Mouse (Mus musculus) liver, embryonic 14.5 days (tissue): ENCODE measurements around the gene Slc12a6. TPM values are rescaled to one million over a fixed set of nuclear protein-coding genes. Genes with fewer than 3 reads are reported as not detected.

ENCODE experiments used
- ATAC-seq: fragments of 200-750 bp; cut with Nextera tagmentation; 2 replicates; pipeline ENCODE4 v1.8.0; 2017; ENCODE audit warnings: moderate number of reproducible peaks, mild to moderate bottlenecking, moderate library complexity; ENCODE audit not compliant: insufficient read depth
- DNase-seq, 3 experiments: peaks; one replicate each; pipeline ENCODE4 v3.0.0-alpha.2; 2012 to 2013; ENCODE audit warnings: low read depth in 3 of 3, low spot score in 3 of 3
- H3K27ac ChIP-seq: fragments of 300-500 bp; sonication (generic); 2 replicates; pipeline ENCODE4 v1.5.1; 2014; ENCODE audit warnings: moderate library complexity, mild to moderate bottlenecking, control low read depth, inconsistent platforms
- H3K27me3 ChIP-seq: fragments of 300-500 bp; sonication (generic); 2 replicates; pipeline ENCODE4 v1.6.1; 2014; ENCODE audit warnings: mild to moderate bottlenecking, low read length, moderate library complexity; ENCODE audit not compliant: control insufficient read depth, insufficient read depth
- H3K36me3 ChIP-seq: fragments of 300-500 bp; sonication (generic); replicated peaks from 2 replicates; pipeline ENCODE4 v1.6.1; 2014; ENCODE audit warnings: low read depth; ENCODE audit not compliant: control insufficient read depth, insufficient read depth
- H3K4me1 ChIP-seq, 2 experiments: fragments of 200-500 bp in 1 of 2; fragments of 300-500 bp in 1 of 2; sonication (generic) in 1 of 2; replicated peaks; 2 replicates each; pipeline ENCODE4 v1.6.1; 2012 to 2014; ENCODE audit warnings: antibody characterized with exemption in 1 of 2, inconsistent platforms in 1 of 2, low read length in 1 of 2; ENCODE audit not compliant: control insufficient read depth in 2 of 2, insufficient read depth in 2 of 2
- H3K4me2 ChIP-seq: fragments of 300-500 bp; sonication (generic); 2 replicates; pipeline ENCODE4 v1.6.1; 2014; ENCODE audit warnings: low read depth, mild to moderate bottlenecking, control low read depth, moderate library complexity
- H3K4me3 ChIP-seq, 2 experiments: fragments of 200-500 bp in 1 of 2; fragments of 300-500 bp in 1 of 2; sonication (generic) in 1 of 2; 2 replicates each; pipeline ENCODE4 v1.5.1; 2012 to 2014; ENCODE audit warnings: low read depth in 2 of 2, low read length in 2 of 2, mild to moderate bottlenecking in 2 of 2, control low read depth in 1 of 2, inconsistent platforms in 1 of 2, moderate library complexity in 1 of 2; ENCODE audit not compliant: insufficient read depth in 1 of 2
- H3K9ac ChIP-seq: fragments of 300-500 bp; sonication (generic); replicated peaks from 2 replicates; pipeline ENCODE4 v1.6.1; 2014; ENCODE audit warnings: mild to moderate bottlenecking, control low read depth, moderate library complexity
- H3K9me3 ChIP-seq: fragments of 300-500 bp; sonication (generic); 2 replicates; pipeline ENCODE4 v1.6.1; 2016; ENCODE audit warnings: low read length, mixed read lengths; ENCODE audit not compliant: control insufficient read depth
- CTCF ChIP-seq: IDR thresholded peaks from 2 replicates; pipeline ENCODE4 v1.5.1; 2016; ENCODE audit warnings: antibody characterized with exemption, low read depth, control low read depth
- EP300 ChIP-seq: IDR thresholded peaks from 2 replicates; pipeline ENCODE4 v1.6.1; 2016; ENCODE audit warnings: antibody characterized with exemption, low read depth
- WGBS: fragments of 180-500 bp; shearing (Covaris S2); extraction: QIAGEN DNeasy Blood & Tissue Kit; methylation state at CpG from one replicate; pipeline ENCODE4 v1.1.7; 2014; ENCODE audit not compliant: insufficient replicate concordance; 5-methylcytosine and 5-hydroxymethylcytosine counted together
- polyA plus RNA-seq, 2 experiments: library from polyadenylated mRNA; depleted of rRNA in 1 of 2; stranded (reverse) in 1 of 2; unstranded in 1 of 2; fragments of >200 nt; fragmentation: Nextera tagmentation in 1 of 2; extraction: Ambion mirVana in 1 of 2; gene quantifications; 2 replicates each; pipeline versions ENCODE4 v1.2.1 to v1.2.3; 2012 to 2014

The Slc12a6 gene
- polyA plus RNA-seq, 2 experiments: 3.4 to 8.7 TPM

DNA sequence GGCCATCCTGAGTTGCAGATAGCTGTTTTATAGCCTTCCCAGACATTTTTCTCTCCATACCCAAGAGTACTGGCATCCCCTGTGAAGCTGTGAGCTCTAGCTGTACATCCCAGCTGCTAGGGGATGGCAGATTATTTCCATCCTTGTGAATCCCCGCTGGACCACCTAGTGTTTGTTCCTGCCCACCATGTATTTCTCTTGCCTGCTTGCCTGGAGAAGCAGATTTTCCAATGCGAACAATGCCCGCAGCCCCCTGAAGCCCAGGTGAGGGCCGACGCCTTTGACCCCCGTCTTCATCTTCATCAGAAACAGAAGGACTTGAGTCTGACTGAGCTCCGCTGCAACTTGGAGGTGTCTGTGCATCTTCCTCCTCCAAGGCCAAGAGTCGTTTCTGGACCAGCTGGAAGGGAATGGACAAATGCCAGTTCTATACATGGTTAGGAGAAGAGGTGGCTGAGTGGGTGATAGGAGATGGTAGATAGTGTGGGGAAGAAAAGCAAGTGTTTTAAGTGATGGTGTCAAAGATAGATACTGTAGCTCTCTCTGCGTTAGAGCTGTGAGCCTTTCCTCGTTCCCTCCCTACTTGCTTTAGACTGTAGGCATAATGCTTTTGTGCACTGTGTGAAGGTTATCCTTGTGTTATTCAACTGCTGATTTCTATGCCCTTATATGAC is 15.7 kb upstream of the Slc12a6 start:
- Histone ChIP-seq H3K36me3 (no peaks in the 10 kb centered on the region), H3K9me3 (no peaks in the 10 kb centered on the region), H3K27ac (no peak overlapping the region), H3K4me3 (no peak overlapping the region), H3K4me2 (no peak overlapping the region), H3K4me1 (no peaks in the 10 kb centered on the region), H3K9ac (no peak overlapping the region), H3K27me3 (no peaks in the 10 kb centered on the region)
- ATAC-seq (no peak), DNase-seq (no peak)
- 68% methylated on average over 10 of the region's 10 CpGs for WGBS
- no peak for TF ChIP-seq CTCF
- no peak for TF ChIP-seq EP300

DNA sequence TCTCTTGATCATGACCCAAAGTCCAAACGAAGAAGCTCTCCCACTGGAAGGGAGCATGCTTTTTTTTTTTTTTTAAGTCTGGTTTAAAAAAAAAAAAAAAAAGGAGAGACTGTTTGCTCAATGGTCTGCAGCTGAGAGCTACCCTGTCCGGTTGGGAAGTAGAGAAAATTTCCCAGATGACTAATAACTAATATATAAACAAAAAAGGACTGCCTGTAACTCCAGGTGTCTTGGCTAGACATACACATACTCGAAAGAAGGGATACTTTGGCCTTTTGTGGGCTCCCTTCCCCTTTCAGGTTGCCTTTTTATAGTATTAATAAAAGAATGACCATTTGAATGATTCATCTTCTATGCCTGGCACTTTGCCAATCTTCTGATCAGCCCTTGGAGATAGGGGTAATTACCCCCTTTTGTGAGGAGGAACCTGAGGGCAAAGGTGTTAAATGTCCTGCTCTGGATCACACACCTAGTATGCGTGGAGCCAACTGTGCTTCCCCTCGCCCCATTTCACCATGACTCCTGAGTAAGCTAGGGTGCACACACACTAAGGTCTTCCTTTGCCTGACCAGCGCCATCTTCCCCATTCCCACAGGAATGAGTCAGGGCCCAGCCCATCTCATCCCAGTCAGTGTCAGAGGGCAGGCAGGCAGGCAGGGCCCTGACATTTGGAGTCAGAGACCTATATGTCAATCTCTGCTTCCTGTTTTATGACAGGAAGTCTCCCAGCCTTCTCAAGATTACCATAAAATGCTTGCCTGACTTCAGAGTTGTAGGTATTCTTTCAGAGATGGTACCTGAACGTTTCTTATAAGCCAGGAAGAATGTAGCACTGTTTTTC is 10.7 kb upstream of the Slc12a6 start:
- no peak overlapping the region for H3K4me3 ChIP-seq
- no peaks in the 10 kb centered on the region for H3K36me3 ChIP-seq
- ATAC-seq: no peak
- DNase-seq: no peak
- H3K9ac ChIP-seq: no peak overlapping the region
- H3K9me3 ChIP-seq: no peaks in the 10 kb centered on the region
- 44% methylated on average over 7 of the region's 7 CpGs for WGBS
- H3K27me3 ChIP-seq: no peaks in the 10 kb centered on the region
- TF ChIP-seq EP300 (no peak), CTCF (no peak)
- H3K27ac ChIP-seq: no peak overlapping the region
- H3K4me1 ChIP-seq: no peaks in the 10 kb centered on the region
- H3K4me2 ChIP-seq: no peak overlapping the region

DNA sequence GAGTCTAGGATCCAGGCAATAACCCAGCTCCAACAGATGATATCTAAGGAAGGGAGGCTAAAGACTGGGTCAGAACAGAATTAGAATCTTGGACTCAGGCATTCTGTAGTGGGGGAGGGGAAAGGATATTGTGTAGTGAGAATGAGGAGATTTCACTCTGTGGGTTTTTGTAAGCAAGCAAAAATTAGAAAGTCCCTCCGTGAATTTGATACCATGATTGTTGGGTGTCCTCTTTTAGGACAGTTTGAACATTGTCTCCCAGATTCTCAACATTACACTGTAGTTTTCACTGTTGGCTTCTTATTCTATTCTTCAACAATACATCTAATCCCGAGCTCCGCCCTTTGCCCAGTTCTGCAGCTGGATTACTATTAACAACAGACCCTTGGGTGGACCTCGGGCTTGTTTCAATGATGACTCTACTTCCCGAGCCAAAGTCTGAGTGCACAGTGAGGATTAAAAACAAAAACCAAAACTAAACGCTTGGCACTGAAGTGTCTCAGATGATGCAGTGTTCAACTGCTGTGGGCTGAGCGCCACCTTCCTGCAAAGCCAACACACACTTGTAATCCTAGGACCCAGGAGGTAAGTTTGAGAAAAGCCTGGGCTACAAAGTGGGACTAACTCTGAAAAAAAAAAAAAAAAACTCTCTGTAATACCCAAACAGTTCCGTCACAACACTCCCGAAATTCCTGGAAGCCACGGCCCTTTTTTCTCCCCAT is 6.2 kb upstream of the Slc12a6 start, which contains the start of gene Nutm1:
Gene Nutm1, minus strand, starts transcription at position 51 of the 722 bp plus-strand sequence.
- no peak within 1 kb of the TSS for H3K9ac ChIP-seq
- TF ChIP-seq CTCF (peak; percentile 17; the same call in 1 of the 2 replicates), EP300 (no peak)
- H3K27me3 ChIP-seq: no peaks in the 10 kb centered on the region
- H3K4me2 ChIP-seq: no peak within 1 kb of the TSS
- DNase-seq (no peak), ATAC-seq (no peak)
- H3K9me3 ChIP-seq: no peaks in the 10 kb centered on the region
- H3K36me3 ChIP-seq: no peaks in the 10 kb centered on the region
- H3K27ac ChIP-seq: no peak within 1 kb of the TSS
- H3K4me1 ChIP-seq: peaks cover 5 to 7% of the 10 kb centered on the region in 2 experiments; a peak in 3 of 4 replicates
- H3K4me3 ChIP-seq: no peak within 1 kb of the TSS
- 54% methylated on average over 10 of the region's 10 CpGs for WGBS

DNA sequence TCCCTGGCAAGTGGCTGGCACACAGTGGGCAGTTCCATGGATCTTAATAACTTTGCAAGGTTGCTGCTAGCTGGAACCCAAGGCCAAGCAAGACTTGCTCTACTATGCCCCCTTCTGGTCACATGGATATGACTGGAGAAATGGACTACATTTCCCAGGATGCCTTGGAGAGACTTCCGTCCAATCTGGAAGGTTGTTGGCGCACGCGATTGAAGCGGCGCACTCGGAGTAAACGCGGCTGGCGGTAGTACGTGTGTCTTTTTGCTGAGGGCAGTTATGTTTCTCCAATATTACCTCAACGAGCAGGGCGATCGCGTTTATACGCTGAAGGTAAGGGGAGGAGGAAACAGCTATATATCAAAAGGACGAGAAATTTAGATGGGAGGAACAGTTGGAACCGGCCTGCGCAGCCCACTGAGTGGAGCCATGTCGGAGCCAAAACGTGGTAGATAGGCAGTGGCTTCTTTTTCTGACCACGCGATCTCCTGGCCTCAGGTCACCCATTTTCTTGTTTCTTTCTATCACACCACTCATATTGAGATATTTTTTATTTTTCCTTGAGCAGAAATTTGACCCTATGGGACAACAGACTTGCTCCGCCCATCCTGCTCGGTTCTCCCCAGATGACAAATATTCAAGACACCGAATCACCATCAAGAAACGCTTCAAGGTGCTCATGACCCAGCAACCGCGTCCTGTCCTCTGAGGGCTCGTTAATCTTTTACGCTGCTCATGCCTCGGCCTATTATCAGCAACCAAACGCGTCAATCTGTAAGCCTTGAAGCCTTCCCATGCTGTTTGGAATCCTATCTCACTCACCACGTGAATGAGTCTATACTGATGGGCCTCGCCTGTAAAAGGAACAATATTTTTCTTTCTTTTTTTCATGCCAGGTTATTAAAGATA is 3.6 kb upstream of the Slc12a6 start, which contains the start of gene Nop10:
Gene Nop10, plus strand, starts transcription at position 179 of the 906 bp plus-strand sequence.
- under 1% methylated on average over 36 of the region's 36 CpGs for WGBS
- Histone ChIP-seq H3K27ac (peak within 1 kb of the TSS; percentile 73), H3K4me3 (peak within 1 kb of the TSS; percentile 76 to 99), H3K9me3 (no peaks in the 10 kb centered on the region), H3K27me3 (no peaks in the 10 kb centered on the region), H3K4me1 (peaks cover 10 to 19% of the 10 kb centered on the region in 2 experiments; a peak in 3 of 4 replicates), H3K9ac (peak within 1 kb of the TSS; percentile 79), H3K36me3 (no peaks in the 10 kb centered on the region), H3K4me2 (peak within 1 kb of the TSS; percentile 83)
- DNase-seq (peak; percentile 79 to 84 (median 80)), ATAC-seq (peak; percentile 44)
- TF ChIP-seq EP300 (peak; percentile 24; the same call in 1 of the 2 replicates), CTCF (peak; percentile 95)
